Mouse (Mus musculus) CD4-positive helper T cell, adult 2 months (primary cell): ENCODE measurements at regions not wholly inside any gene's neighbourhood (a gene's known extent, or its start where the extent isn't known, plus 50 kb on each side); places are given as distances from the start of the nearest gene placed in this dataset.

Source experiments
- DNase-seq: peaks from one replicate; pipeline ENCODE4 v3.0.0-alpha.2; 2012; ENCODE audit warnings: low read depth, missing footprints, low spot score

GRCm38 (mm10) chr1:73857497-73857896 is 266.8 kb downstream of the Tns1 start:
- no peak for DNase-seq

DNA sequence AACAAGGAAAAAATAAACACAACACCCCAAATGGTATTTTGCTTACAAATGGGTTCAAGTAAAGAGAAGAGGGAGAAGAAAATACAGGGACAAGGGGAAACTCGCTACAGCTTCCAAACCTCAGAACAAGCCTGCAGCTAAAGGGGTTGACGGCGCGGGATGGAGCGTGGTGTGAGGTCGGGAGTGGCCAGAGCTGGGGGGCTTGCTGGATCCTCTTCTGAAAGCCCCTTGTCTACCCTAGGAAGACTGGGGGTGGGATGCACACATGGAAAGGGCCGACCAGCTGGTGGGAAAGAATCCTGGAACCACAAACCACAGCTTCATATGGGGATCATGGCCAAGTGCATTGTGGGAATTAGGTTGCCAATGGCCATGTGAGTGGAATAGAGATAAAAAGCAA is 267.4 kb downstream of the Tns1 start:
- no peak for DNase-seq

GRCm38 (mm10) chr1:73855306-73855705 is 268.9 kb downstream of the Tns1 start:
- no peak for DNase-seq

- DNase-seq: no peak
Observed at GRCm38 (mm10) chr1:73853851-73854250, 270.4 kb downstream of the Tns1 start.

- DNase-seq: no peak
Observed at GRCm38 (mm10) chr1:73850173-73851014, 273.9 kb downstream of the Tns1 start.

GRCm38 (mm10) chr1:73848370-73848769 is 275.9 kb downstream of the Tns1 start:
- no peak for DNase-seq

GRCm38 (mm10) chr1:73847126-73847525 is 277.1 kb downstream of the Tns1 start:
- DNase-seq: no peak

- DNase-seq: no peak
Observed at GRCm38 (mm10) chr1:73845115-73845514, 279.1 kb downstream of the Tns1 start.

- DNase-seq: no peak
Observed at GRCm38 (mm10) chr1:73844574-73844973, 279.7 kb downstream of the Tns1 start.

DNA sequence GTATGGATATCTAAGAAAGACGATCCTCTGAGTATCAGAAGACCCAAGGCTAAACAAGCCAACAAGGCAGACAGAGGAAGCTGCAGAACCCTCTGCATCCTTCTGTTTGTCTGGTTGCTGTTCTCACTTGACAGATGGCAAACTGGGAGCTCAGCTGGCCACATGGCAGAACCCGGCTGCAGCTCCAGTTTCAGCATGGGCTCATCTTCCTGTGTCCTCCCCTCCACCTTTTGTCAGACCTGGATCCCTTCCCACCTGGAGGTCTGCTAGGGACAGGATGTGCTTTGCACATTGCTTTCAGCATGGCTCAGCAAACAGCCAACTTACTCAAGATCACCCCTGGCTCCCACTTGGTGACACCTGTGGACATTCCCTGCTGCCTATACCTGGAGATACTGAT is 284.9 kb downstream of the Tns1 start:
- no peak for DNase-seq

GRCm38 (mm10) chr1:73836680-73837079 is 287.6 kb downstream of the Tns1 start:
- DNase-seq: no peak

DNA sequence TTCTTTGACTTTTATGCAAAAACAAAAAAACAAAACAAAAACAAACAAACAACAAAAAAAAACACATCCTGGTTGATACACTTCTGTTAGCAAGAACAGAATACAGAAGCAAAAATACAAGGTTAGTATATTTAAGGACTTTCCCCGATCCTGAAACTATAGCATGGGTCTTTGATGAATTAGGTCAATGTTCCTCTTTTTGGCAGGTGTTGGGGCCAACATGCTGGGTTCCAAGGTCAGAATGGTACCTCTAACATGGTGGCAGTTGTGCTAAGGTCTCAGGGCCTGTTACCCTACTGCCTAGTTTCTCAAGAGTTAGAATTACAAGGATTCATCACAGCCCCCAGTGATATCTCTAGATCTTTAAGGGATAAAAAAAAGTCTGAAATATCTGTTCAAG is 289.7 kb downstream of the Tns1 start:
- DNase-seq: no peak

- DNase-seq: no peak
Observed at GRCm38 (mm10) chr1:73830486-73831132, 293.6 kb downstream of the Tns1 start.

GRCm38 (mm10) chr1:73828996-73829395 is 295.3 kb downstream of the Tns1 start:
- no peak for DNase-seq

DNA sequence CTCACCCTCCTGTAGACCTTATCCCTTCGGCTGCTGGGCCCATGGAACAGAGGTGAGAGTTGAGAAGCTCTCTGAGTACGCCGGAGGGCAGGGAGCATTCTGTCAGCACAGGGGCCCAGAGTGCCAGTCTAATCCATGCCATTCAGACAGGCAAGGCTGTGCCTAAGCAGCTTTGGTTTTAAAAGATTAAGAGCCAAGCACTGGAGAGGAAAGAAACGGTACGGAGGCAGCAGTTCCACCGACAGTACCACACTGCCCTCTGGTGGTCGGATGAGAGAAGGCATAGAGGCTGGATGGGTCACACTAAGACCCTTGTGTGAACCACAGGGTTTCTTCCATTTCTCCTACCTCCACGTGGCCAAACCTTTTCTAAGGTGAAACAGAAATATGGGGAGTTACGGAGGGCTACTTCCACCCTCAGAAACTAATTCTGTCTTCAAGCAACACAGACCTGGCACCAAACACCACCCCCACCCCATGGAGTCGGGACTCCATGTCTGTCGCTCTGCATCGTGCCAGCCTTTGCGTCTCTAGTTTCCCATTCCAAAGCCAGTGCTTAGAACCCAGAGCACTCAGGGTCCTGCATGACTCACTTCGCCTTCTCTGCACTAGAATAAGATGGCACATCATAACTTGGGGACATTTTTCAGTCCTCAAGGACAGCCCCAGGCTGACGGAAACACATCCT is 297.9 kb downstream of the Tns1 start:
- DNase-seq: peak; percentile 24

DNA sequence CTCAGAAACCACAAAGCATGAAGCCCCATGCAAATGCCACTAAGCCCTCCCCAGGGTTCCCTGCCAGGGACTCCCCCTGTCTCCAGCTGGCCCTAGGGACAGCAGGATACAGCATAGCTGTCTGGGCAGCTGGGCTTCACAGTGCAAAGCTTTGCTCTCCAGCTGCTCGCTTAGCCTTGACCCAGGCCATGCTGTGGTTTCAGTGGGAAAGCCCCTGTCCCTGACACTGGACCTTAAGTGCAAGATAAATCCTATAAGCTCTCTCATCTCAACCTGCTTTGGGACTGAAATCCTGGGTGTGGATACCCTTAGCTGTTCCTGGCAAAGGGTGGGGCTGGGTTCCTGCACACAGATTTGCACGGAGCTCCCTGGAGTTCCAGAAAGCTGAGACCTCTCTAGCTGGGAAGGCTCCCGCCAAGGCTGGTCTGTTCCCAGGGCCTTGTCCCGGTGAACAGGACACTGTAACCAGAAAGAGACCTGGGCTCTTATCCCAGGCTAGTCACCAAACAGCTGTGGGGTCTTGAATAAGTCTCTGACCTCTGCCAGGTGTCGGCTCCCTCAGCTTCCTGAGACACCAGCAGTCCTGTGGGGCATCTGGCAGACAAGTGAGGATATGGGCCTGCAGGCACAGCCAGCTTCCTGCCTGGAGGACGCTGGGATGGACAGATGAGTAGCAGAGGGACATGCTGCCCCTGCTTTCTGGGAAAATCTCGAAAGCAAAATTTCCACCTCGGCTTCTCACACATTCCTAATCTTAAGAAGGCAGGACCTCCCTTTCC is 299.7 kb downstream of the Tns1 start:
- no peak for DNase-seq

GRCm38 (mm10) chr1:73823726-73824125 is 300.5 kb downstream of the Tns1 start:
- DNase-seq: no peak

DNA sequence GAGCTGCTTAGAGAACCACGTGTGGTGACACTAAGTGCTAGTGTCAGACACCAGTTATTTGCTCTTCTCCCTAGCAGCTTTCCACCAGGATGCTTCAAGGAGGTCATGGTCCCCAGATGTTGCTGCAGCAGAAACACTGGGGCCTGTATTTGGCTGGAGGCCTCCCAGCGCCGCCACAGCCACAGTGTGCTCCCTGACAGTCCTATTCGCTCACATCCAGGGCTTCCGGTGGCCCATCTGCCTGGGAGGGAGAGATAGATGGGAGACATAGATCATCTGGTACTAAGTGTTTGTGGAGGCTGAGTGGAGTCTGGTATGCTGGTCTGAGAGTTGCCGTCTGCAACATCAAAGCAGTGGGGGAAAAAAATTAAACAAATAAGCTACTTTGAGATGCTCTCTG is 301.6 kb downstream of the Tns1 start:
- no peak for DNase-seq

- DNase-seq: no peak
Observed at GRCm38 (mm10) chr1:73820701-73821100, 303.5 kb downstream of the Tns1 start.

DNA sequence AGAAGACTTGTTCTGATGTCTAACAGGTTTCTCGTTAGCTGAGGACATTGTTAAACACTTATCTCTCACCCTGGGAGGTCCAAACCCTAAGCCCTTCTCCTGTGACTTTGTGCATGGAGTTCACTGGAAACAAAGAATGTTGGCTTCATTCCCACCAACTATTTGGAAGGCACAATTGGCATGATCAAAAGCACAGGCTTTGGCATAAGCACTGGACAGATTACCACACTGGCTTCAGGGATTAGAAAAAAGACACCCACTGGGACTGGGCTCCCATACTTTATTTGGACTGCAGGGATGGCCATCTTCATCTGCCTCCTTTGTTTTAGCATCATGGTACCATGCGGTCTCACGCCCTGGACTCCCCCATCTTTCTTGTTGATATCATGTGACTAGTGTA is 317.0 kb downstream of the Tns1 start:
- DNase-seq: no peak

DNA sequence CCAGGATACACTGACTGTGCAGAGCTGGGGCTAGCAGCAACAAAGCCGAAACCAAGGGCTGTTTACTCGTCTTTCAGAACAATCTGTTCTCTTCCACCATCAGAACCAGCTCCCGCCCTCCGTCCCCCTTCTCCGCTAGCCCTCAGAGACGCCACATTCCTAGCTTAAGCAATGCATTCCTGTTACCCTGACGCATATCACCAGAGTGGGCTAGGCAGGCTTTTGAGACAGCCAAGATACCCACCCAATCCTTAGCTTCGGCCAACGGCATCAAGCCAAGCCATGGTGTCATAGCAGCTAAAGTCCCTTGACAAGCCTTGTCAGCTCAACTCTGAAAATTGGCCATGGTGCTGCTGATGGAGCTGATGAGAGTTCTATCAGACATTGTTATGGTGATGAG is 319.1 kb downstream of the Tns1 start:
- DNase-seq: no peak

DNA sequence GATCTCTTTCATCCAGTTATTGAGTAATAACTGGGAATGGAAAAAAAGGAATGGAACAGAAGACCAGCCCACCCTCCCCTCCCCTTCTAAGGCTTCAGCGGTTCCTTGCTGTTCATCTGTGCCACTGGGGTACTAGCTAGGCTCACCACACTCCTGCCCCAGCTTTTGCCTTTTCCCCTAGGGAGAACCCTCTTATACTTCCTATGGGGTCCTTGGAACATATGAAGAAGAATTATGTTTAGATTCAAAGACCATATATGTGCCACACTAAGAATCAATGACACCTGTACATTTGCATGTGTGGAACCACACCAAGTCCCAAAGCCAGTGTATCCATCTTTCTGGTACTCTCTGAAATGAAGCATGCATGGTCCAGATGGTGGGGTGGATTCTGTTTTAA is 324.3 kb downstream of the Tns1 start:
- no peak for DNase-seq
